Mouse (Mus musculus) adrenal gland, adult 18-20 months (tissue): Measurements from ENCODE around the gene Gm20379. TPM values are rescaled to one million over a fixed set of nuclear protein-coding genes. Genes with fewer than 3 reads are reported as not detected.

Experiments used
- DNase-seq, 2 experiments: peaks; one replicate each; pipeline ENCODE4 v3.0.0; 2021 to 2022; ENCODE audit warnings: low spot score in 2 of 2
- long read RNA-seq, 2 experiments: library from polyadenylated mRNA; stranded (forward); transcript quantifications; one replicate each; pipeline ENCODE4 v2.0.0; 2021
- total RNA-seq, 2 experiments: library from RNA; stranded (reverse); gene quantifications; 1 replicate in 1 of 2; 2 replicates in 1 of 2; pipeline ENCODE4 v1.2.3; 2021

Gene Gm20379
- not detected for total RNA-seq
- long read RNA-seq, experiment 1 = 0 reads
- long read RNA-seq, experiment 2 = 0 reads

DNA sequence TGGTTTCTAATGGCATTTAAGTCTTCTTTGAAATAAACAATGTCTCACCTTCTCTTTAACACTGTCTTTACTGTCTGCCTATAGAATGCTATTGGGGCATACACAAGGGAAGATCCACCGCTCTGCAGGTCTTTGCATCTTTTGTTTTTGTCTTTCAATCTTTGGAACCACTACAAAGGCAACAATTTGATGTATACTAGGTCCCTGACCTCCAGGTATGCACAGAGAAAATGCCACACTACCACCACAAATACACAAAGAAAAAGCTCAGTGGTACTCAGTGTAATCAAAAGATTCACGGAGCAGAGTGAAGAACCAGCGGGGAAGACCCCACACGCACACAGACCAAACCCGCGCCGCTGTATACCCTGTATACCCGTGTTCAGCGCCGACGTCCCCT is at the start of gene Gm20379:
Gene Gm20379 (plus strand): TSS at position 301 of the 400 bp plus-strand sequence.
- DNase-seq = no peak

DNA sequence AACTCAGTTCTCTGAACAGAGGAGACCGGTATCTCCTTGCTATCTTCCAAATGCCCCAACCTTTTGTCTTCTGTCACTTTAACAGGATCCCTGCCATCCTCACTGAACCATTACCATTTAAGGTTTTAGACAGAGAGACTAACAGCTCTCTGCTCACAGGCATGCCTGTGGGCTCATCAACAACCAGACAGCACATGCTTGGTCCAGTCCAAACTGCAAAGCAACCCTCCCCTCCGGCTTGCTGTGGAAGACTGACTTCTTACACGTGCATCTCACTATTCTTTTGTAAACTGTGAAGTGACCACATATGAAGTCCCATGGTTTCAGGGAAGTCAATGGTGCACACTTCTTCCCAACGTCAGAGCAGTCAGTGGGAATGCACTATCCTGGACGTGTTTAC is 44.5 kb upstream of the Gm20379 start:
- DNase-seq = no peak

GRCm38 (mm10) chr13:92263566-92263965 is 42.2 kb upstream of the Gm20379 start:
- peak in 1 of 2 experiments; percentile 20 for DNase-seq

GRCm38 (mm10) chr13:92267076-92267475 is 38.7 kb upstream of the Gm20379 start:
- DNase-seq = no peak

GRCm38 (mm10) chr13:92274274-92275198 is 31.2 kb upstream of the Gm20379 start:
- peak; percentile 35 to 55 for DNase-seq

DNA sequence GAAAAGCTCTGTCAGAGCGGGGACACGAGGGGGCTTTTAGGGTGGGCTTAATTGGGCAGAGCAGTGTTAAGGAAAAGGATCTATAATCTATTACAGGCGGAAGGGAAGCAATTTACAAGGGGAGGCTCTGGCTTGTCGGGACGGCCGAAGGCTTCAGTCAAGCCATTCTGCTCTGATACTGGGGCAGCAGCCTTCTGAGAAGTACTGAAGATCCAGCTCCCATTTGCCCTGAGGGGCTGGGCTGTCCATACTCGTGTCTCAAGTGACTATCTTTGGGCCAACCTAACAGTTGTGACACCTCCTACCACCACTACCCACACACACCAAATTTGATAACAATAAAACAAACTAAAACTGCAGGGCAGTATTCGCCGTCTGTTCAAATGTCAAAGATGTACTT is 30.5 kb upstream of the Gm20379 start:
- DNase-seq = no peak

- DNase-seq = no peak
Observed at GRCm38 (mm10) chr13:92277027-92277426, 28.8 kb upstream of the Gm20379 start.

- no peak for DNase-seq
Observed at GRCm38 (mm10) chr13:92291605-92292004, 14.2 kb upstream of the Gm20379 start.

- no peak for DNase-seq
Observed at GRCm38 (mm10) chr13:92293883-92294282, 11.9 kb upstream of the Gm20379 start.

GRCm38 (mm10) chr13:92296490-92296889 is 9.3 kb upstream of the Gm20379 start:
- no peak for DNase-seq

GRCm38 (mm10) chr13:92297021-92297420 is 8.8 kb upstream of the Gm20379 start:
- DNase-seq = no peak

DNA sequence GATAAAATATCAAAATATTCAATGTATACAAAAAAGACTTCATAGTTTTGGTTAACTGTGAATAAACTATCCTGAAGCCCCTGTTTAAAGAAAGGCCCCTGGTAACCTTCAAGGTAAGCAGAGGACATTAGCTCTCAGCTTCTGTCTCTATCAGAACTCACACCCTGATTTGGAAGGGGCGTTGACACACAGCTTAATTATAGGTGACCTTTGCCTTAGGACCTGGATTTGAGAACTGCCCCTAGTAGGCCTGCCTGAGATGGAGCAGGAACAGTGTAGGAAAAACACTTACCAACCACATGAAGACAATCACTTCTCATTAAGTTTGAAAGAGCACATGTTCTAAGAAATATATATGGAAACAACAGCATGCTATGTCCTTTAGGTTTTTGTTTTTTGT is 6.3 kb upstream of the Gm20379 start:
- no peak for DNase-seq

DNA sequence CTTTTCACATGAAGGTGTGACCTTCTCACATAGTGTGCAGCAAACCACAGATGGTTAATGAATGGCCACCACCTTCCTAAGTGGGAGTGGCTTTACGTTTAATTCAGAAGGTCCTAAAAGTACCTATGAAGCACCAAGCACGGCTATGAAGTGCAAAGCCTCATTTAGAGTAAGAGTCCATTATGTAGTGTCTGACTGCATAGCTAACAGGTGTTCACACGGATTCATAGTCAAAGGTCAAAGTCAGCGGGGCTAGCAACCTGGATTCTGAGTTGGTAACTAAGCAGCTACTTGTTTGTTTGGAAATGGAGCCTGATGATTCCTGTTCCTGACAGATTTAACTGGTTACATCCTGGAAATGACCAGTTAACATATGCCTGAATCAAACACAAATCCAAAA is 4.0 kb upstream of the Gm20379 start:
- no peak for DNase-seq

DNA sequence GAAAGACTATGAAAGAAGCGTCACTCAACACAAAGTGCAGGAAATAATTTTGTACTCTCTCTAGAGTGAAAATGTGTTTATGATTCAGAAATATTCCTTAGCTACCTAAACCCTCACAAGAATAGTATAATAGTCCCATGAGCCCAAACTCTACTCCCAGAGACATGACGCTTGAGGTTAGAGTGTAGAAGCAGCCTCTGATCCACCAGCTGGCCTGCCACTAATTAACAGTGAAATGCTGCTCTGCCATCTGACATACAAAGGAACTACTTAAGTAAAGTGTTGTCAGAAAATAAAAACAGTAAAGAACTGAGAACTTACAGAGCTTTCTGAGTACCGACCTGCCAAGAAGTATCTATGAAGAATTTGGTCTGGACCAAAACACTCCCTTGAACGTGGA is 3.3 kb upstream of the Gm20379 start:
- DNase-seq = no peak

DNA sequence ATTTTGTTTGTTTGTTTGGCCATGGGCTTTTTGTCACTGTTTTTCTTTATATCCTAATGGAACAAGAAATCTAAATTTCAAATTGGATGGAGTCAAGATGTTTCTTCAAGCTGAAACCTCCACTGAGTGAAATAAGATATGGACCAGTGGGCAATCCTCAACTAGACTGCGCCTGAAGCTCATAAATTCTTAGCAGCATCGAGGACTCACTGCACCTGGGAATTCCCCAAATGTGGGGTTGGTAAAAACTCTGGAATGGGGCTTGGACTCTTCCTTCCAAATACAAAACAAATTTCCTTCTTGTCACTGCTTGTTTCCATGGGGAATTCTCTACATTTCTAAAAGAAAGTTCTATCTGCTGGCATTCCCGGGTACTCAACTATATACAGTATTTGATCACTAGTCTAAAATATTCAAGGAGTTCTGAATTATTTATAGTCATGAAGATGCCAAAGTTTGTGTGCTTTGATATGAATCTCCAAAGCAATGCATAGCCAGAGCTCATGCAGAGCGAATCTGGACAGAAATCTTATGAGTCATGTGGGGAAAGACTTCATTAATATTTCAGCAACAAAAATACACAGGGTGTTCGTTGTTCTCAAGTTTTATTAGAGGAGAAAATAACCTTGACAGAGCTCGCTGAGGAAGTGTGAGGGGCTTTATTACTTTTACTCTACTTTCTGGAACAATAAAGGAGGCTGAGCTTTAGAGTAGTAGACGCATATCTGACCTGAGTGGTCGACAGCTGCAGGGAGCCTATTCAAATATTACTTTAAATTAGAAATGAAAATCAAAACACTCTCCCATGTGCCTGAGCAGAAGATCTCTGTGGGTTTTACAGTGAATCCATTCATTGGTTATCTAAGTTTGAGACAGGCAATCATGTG is 2.5 kb upstream of the Gm20379 start:
- DNase-seq = no peak

GRCm38 (mm10) chr13:92304291-92304690 is 1.5 kb upstream of the Gm20379 start:
- DNase-seq = no peak

- no peak for DNase-seq
Observed at GRCm38 (mm10) chr13:92314613-92315012, 8.8 kb downstream of the Gm20379 start.

GRCm38 (mm10) chr13:92320770-92321169 is 15.0 kb downstream of the Gm20379 start:
- no peak for DNase-seq

GRCm38 (mm10) chr13:92326030-92326429 is 20.2 kb downstream of the Gm20379 start:
- no peak for DNase-seq

DNA sequence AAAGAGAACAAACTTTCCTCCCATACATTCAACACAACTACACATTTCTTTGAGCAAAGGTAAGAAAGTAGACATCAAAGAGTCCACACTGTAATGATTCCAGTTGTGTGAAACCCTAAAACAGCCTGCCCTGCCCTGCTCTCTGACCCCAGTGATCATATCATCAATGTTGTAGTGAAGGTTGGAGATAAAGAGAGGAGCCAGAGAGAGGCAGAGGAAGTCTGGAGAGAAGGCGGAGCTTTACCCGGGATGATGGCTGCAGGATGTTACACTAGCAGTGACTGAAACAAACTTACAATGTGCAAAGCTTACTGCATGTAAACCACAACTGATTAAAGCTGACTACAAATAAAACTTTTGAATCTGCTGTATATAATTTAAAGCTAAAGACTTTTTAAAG is 22.2 kb downstream of the Gm20379 start:
- no peak for DNase-seq

DNA sequence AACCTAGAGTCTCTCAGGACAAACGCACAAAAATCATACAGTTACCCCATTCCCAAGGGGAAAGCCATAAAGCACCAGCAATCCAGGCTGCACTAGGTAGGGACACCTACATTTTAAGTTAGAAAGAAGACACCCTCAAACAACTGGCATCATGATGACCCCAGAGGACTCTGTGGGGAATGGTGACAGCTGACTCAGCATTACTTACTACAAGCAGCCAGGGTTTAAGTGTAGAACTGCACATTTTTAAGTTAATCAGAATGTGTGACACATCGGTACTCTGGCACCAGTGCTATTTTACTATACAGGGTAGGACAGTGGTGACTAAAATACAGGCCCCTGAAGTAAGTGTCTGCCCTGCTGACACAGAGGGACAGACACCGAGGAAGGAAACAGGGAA is 24.8 kb downstream of the Gm20379 start:
- DNase-seq = no peak
